Mouse (Mus musculus) left cerebral cortex, postnatal 25 days (tissue): ENCODE measurements around the gene Hmgb1. TPM values are rescaled to one million over a fixed set of nuclear protein-coding genes. Genes with fewer than 3 reads are reported as not detected.

ENCODE experiments used
- DNase-seq, 2 experiments: peaks; one replicate each; pipeline ENCODE4 v3.0.0; 2022; ENCODE audit warnings: low spot score in 2 of 2, mixed read lengths in 1 of 2
- intact Hi-C: fragments of 180-260 bp; cut with DNase I; formaldehyde crosslinking; loops from one replicate; pipeline ENCODE4 v1.15.1; 2025
- total RNA-seq, 2 experiments: library from RNA; stranded (reverse); gene quantifications; 2 replicates each; pipeline ENCODE4 v1.2.3; 2021

Gene Hmgb1
- total RNA-seq, 2 experiments from 2014 or later: 142 to 143 TPM

GRCm38 (mm10) chr5:149198782-149199181 lies 14.5 kb upstream of the Hmgb1 start:
- intact Hi-C loops: no loop called here
- DNase-seq: no peak

GRCm38 (mm10) chr5:149196611-149197010 lies 12.3 kb upstream of the Hmgb1 start:
- intact Hi-C loops: no loop called here
- no peak for DNase-seq

DNA sequence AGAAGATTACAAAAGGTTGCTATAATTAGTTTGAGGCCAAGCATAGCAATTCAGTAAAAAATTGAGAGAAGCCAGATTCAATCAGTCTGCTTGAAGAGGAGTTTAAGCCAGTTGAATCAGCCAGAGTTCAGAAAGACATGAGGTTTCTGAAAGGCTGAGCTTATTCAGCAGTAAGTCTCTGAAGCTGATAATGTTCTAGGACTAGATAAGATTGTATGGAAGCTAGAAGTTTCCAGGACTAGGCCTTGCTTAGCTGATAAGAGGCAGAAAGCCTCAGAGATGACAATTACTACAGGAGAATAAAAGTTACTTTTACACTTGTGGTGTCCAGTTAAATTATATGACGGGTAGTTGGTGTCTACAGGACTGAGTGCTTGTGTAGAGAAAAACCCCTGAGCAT lies 5.9 kb upstream of the Hmgb1 start:
- no peak for DNase-seq
- intact Hi-C loops: no loop called here

GRCm38 (mm10) chr5:149185806-149186205 lies 1.5 kb upstream of the Hmgb1 start:
- no peak for DNase-seq
- intact Hi-C loops: loop anchor here (10.0 kb wide), 1 partner anchor 339 kb away; the partner anchor contains the start of gene Wdr95

GRCm38 (mm10) chr5:149184844-149185186 lies 526 bp upstream of the Hmgb1 start:
- intact Hi-C loops: loop anchor here (1.0 to 10.0 kb wide), 6 partner anchors 44 to 340 kb away; partner anchors contain the start of gene Wdr95
- peak in 1 of 2 experiments; percentile 53 for DNase-seq

DNA sequence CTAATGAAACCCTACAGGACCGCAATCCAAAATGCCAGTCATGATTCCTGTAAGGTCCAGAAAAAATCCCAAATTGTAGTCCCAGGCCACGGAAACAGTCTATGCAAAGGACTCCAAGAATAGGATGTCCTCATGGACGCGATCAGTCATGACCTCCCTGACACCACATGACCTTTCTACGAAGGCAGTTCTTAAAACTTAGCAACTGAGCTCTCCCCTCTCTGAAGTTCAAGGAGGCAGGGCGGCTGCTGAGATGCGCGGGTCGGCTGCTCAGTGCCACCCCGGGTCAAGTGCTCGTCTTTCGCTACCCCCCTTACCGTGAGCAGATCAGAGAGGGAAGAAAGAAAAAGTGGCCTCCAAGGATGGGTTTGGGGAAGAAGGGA lies 577 bp downstream of the Hmgb1 start:
- DNase-seq: no peak
- intact Hi-C loops: loop anchor here (1.0 to 10.0 kb wide), 6 partner anchors 46 to 341 kb away; partner anchors contain the start of gene Wdr95

- intact Hi-C loops: loop anchor here (10.0 kb wide), 1 partner anchor 342 kb away; the partner anchor contains the start of gene Wdr95
- DNase-seq: no peak
Measured at GRCm38 (mm10) chr5:149183122-149183521, 1.2 kb downstream of the Hmgb1 start.

GRCm38 (mm10) chr5:149182186-149182870 lies 2.0 kb downstream of the Hmgb1 start:
- intact Hi-C loops: loop anchor here (10.0 kb wide), 1 partner anchor 342 kb away; the partner anchor contains the start of gene Wdr95
- DNase-seq: no peak

DNA sequence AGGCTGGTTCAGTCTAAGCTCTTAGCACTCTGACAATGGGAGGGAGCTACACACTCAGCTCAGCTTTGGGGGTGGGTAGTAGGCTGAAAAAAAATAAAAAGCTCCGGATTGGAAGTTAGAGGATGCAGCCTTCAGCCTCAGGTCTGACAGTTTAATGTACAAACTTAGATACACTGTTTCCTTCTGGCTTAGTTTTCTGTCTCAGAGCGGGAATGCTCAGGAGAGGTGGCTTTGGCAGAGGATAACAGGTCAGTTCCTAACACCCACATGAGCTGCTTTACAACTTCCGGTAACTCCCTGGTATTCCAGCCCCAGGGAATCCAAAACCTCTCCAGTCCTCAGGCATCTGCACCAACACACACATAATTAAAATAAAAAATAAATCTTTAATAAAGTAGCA lies 4.5 kb downstream of the Hmgb1 start:
- intact Hi-C loops: loop anchor here (10.0 kb wide), 1 partner anchor 345 kb away; the partner anchor contains the start of gene Wdr95
- no peak for DNase-seq

DNA sequence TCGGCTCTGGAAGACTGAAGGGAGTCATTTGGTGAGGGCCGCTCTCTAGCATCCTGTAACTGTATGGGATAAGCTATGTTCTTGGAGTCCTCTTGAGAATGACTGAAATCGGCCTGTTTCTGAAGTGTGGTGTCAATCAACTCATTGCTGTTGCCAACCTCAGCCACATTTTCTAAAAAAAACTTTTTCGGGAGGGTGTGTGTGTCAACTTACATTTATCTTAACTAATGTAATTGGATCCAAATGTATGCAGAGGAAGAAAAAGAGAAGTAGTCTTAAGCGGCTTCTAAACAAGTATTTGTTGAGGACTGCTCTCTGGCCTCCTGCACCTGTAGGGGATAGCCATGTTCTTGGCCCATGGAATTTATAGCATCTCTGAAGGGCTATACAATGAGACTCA lies 6.2 kb downstream of the Hmgb1 start:
- DNase-seq: no peak
- intact Hi-C loops: no loop called here

DNA sequence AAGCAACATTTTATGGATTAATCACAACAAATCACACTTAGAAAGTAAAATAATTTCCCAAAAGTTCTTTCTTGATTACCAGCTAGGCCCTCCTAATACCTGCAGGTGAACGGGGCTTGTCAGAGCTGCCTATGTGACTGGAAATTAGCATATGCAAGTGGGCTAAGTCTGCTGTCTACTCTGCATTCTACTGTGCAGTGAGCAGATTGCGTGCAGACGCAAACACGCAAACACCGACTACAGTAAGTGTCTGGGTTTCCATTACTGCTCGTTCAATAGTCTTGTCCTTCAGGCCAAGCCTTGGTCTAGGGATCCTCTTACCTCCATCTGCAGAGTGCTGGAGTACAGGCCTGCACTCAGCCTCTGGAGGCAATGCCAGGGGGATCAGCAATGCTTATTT lies 8.6 kb downstream of the Hmgb1 start:
- intact Hi-C loops: no loop called here
- no peak for DNase-seq

DNA sequence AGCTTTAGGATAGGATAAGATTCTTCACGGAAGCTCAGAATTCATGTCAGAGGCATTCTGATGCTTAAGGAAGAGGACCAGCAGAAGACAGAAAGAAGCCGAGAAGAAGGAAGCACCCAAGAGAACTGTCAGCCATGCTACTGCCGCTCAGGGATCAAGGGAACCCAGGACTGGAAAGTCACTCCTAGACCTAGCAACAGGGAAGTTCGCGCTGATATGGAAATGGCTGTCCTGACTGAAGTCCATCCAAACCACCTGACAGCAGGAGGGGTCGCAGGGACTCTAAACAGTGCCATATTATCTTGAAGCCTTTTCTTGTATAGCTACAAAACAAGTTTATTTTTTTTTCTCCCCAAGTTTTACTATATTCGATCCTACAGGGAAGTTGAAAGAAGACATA lies 9.8 kb downstream of the Hmgb1 start:
- intact Hi-C loops: loop anchor here (5.0 kb wide), 1 partner anchor 77 kb away; no protein-coding TSS in a partner anchor
- DNase-seq: no peak

- no peak for DNase-seq
- intact Hi-C loops: loop anchor here (5.0 kb wide), 1 partner anchor 75 kb away; no protein-coding TSS in a partner anchor
Measured at GRCm38 (mm10) chr5:149172246-149172645, 12.0 kb downstream of the Hmgb1 start.

DNA sequence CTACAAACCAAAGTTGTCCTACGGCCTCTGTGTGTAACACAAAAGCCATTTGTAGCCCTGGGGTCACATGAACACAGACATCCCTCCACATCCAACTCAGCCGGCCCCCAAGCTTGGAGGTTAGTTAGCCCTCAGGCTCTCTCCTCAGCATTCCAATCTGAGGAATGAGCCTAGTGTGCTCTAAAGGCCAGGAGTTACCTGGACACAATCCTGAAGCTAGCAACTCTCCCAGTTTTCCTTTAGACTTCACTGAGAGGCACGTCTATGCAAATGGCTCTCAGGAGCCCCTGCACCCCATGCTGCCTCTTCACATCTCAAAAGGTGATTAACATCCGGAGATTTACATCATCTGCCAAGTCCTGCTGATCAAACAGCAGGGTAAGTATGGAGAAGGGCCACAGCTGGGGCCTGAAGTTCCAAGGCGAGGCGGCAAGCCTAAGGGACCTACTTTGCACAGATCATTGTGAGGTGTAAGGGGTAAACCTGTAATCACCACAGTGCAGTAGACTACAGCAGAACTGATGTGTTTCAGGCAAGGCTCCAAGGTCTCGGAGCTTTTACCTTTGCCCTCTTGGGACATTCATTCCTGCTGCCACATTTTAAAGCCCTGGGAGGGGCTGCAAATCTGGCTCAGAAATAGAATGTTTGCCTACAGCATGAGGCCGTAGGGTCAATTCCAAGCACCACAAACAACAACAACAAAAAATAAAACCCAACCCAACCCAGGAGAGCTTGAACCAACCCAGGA lies 13.3 kb downstream of the Hmgb1 start:
- intact Hi-C loops: loop anchor here (5.0 kb wide), 1 partner anchor 74 kb away; no protein-coding TSS in a partner anchor

GRCm38 (mm10) chr5:149168816-149169215 lies 15.5 kb downstream of the Hmgb1 start:
- DNase-seq: peak; percentile 17 to 89
- intact Hi-C loops: no loop called here

More for the DNA sequence above, 13.3 kb downstream of the Hmgb1 start:
- DNase-seq: no peak

- no peak for DNase-seq
- intact Hi-C loops: no loop called here
Measured at GRCm38 (mm10) chr5:149168051-149168450, 16.2 kb downstream of the Hmgb1 start.

DNA sequence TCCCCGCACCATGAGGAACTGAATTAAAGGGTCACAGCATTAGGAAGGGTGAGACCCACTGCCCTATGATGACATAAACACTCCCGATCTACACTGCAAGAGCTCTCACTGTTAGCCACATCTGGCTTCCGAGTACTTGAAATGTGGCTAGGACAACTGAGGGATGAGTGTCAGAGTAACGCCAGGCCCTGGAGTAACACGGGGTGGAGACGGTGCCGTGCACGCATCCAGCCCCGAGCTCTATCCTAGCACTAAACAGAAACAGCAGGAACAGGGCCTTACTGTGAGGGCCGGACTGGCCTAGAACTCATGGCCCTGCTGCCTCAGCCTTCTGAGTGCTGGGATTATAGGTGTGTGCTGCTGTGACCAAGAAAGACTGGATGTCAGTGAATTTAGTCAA lies 18.3 kb downstream of the Hmgb1 start:
- intact Hi-C loops: no loop called here
- no peak for DNase-seq

DNA sequence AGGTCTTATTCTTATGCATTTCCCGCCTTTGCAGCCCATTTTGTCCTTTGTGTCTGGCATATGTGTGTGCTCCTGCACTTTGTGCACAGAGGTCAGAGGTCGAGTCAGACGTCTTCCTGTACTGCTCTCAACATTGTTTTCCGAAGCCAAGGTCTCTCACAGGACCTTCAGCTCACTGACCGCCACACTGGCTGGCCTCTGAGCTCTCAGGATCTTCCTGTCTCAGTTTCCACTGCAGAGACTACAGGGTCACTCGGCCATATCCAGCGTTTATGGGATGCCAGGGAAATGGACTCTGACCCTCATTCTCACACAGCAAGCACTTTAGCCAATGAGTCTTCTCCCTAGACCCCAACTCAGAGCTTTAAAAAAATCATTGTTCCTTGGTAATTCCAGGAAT lies 19.4 kb downstream of the Hmgb1 start:
- no peak for DNase-seq
- intact Hi-C loops: no loop called here

DNA sequence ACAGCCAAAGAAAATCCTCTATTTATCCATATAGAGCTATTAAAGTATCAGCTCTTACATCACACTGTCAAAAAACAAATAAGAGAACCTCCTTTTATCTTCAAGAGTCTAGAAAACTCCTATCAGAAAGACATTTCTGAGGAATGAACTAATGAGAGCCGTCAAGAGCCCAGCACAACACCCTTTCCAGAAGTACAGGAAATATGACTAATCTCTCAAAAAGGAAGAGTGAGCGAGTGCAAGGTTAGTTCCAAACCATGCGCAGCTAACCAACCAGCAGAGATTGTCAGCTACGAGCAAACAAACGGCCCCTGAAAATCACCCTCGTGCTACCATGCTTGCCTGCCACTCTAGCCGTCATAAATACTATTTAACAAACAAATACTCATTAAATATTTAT lies 21.4 kb downstream of the Hmgb1 start:
- intact Hi-C loops: no loop called here
- DNase-seq: no peak

DNA sequence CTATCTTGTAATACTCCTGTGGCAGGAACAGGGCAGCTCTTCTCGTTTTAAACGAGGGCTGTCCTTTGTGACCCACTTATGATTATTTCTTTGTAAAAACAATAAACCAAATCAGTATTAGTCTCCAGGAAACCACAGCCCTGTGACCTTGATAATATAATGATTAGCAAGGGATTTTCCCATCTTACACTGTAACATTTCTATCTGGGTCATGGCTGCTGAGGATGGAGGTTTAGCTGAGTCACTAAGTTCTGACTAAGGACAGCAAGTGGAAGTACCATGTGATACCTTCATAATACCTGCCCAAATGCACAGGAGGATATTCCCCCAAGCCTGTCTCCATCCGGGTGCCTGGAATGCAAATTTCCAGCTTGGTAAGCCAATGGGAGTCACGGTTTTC lies 23.8 kb downstream of the Hmgb1 start:
- no peak for DNase-seq

DNA sequence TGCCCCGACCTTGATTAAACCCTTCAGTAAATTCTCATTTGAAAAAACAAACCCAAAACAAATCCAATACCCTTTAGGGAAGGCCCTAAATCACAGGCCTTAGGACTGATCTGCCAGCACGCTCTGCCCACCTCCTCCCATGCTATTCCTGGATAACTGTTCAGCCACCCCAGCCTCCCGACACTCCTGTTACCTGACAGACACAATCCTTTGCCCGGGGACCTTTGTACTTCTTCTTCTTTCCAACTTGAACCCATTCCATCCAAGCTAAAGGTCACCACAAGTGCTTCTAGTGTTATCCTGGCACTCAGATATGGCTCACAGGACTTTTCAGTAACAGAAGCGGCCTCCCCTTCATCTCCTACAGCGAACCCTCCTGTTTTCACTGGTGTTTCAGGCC lies 25.3 kb downstream of the Hmgb1 start:
- intact Hi-C loops: no loop called here
- no peak for DNase-seq

More for the DNA sequence above, 23.8 kb downstream of the Hmgb1 start:
- intact Hi-C loops: no loop called here
